Mouse (Mus musculus): ENCODE data around the gene Txndc12.

DNA sequence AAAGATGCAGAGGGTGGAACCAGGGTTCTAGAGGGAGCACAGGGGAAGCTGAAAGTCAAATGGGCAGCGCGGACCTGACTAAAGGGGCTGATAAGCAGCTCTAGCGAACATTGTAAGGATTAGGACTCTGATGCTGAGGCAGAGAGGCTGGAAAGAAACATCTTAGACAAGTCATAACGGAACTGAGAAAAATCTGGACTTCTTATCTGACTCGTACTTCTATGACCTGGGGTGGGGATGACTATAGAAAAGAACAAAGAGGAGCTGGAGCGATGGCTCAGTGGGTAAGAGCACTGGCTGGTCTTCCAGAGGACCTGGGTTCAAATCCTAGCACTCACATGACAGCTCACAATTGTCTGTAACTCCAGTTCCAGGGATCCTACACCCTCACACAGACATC lies 43.5 kb downstream of the Txndc12 start:
- no peak for TF ChIP-seq CTCF (IDR thresholded peaks at IDR 0.05)
- TF ChIP-seq EP300 (IDR thresholded peaks at IDR 0.05), result no peak

All from lung, postnatal 0 days (tissue).